In the genomic region with DNA sequence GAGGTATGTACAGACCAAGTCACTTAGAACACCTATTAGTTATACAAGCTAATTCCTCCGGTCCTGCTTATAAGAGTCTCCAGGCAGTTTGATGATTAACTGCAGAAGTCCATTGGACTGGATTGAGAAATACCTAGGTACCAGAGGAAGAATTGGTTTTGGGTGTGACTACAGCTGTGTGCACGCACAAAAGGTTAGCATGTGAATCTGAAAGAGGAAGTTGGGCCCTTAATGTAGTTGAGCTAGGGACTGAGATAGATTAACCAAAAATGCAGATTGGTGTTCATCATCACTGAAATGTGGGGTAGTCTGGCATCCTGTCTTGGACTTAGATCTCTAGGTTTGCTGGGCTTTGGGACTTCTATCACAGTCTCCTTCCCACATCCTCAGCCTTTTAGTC, we compare ENCODE assay signal across 20 mouse cellular contexts.
"Had no signal": no experiment of that assay in that cellular context is flagged by ENCODE, and none has a peak within 500 bp of the region (broad histone marks: within the 10 kb centered on the region; RNA-seq: fewer than 3 reads in every experiment).

No protein-coding gene starts in this region.

- H3K4me1 ChIP-seq: intestine, embryonic 15.5 days; kidney, embryonic 15.5 days; megakaryocyte, embryonic 14.5 days; stomach, embryonic 15.5 days had no signal

- DNase-seq: kidney, adult 18-20 months; kidney, postnatal 25 days; lung, adult 2 months; lung, postnatal 36 days; retina, postnatal 1 day; right cerebral cortex, postnatal 4 days; spleen, adult 18-20 months; thymus, adult 2 months; thymus, postnatal 25 days had no signal

- ATAC-seq: intestine, embryonic 15.5 days; lung, postnatal 0 days had no signal

- H3K27ac ChIP-seq: intestine, embryonic 15.5 days; kidney, embryonic 15.5 days; left cerebral cortex, adult 2 months; limb, embryonic 15.5 days; liver, embryonic 14.5 days; midbrain, embryonic 12.5 days; neural tube, embryonic 15.5 days; stomach, embryonic 15.5 days had no signal

- H3K4me3 ChIP-seq: intestine, embryonic 15.5 days; kidney, embryonic 15.5 days; left cerebral cortex, adult 2 months; limb, embryonic 15.5 days; megakaryocyte, embryonic 14.5 days; midbrain, embryonic 12.5 days; myocyte; neural tube, embryonic 15.5 days; stomach, embryonic 15.5 days had no signal

- H3K36me3 ChIP-seq: intestine, embryonic 15.5 days; kidney, embryonic 15.5 days; limb, embryonic 15.5 days; midbrain, embryonic 12.5 days; neural tube, embryonic 15.5 days; stomach, embryonic 15.5 days had no signal

- H3K27me3 ChIP-seq: intestine, embryonic 15.5 days; kidney, embryonic 15.5 days; limb, embryonic 15.5 days; megakaryocyte, embryonic 14.5 days; midbrain, embryonic 12.5 days; neural tube, embryonic 15.5 days; stomach, embryonic 15.5 days had no signal
